Mouse (Mus musculus) E14TG2a.4 (cell line): ENCODE data around the gene Smtnl2.

Experiments used
- CTCF ChIP-seq: conservative IDR thresholded peaks from 2 replicates; pipeline ENCODE4 v1.5.1; 2014; ENCODE audit warnings: low read length
- NANOG ChIP-seq: IDR thresholded peaks from 2 replicates; pipeline ENCODE4 v1.6.1; 2014; ENCODE audit warnings: borderline replicate concordance, low read length, mixed read lengths

DNA sequence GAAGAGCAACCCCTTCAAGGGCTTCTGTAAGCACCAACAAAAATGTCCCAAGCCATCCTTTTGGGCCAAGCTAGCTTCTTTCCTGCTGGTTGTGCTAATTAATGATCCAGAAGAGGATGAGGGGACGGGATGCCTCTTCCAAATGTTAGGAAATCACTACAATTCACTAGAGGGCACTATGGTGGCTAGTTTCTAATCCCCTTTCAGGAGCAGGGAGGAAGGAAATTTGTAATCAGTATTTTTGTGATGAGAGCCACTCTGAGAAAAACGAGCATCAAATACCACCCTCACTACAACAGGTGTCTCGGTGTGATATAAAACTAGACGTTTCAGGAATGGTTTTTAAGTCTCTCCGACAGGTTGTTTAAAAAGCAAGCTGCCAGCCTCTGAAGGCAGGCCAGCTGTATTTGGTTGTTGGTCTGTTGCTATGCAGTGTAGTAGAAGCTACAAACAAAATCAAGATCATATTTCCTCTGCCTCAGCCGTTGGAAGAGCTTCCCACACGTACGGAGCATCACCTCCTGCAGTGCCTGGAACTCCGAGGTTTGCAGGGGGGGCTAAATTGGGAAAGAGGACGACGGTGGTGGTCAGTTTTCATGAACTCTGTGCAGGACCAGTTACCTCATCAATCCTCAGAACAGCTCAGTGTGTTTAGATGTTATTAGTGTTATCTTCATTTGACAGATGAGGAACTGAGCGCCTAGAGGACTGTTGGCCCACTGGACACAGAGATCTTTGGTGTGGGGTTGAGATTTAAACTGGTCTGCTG is 41.4 kb downstream of the Smtnl2 start:
- TF ChIP-seq CTCF (no peak; the same call in 1 of the 2 replicates), NANOG (no peak)
